In the genomic region with DNA sequence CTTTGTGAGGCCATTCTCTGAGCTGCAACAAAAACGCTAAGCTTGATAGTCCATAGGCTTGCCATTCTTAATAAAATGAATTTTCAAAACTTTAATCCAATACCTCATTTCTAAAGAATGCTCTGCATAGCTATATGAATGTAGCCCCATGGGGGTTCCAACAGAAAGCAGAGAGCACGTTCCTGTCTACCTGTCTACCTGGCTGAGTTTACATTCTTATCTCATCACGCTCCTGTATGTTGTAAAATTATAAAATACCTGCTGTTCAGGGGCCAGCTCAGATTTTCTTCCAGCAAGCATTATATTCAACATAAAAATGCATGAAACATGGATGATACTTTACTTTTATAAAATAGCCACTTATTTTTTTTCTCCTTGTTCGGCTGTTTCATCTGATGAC, we compare ENCODE assay signal across 33 mouse cellular contexts.
"Had no signal": no experiment of that assay in that cellular context is flagged by ENCODE, and none has a peak within 500 bp of the region (broad histone marks: within the 10 kb centered on the region; RNA-seq: fewer than 3 reads in every experiment).

No protein-coding gene starts in this region.

- H3K9me3 ChIP-seq: heart, embryonic 10.5 days; heart, embryonic 12.5 days; heart, embryonic 13.5 days; heart, embryonic 15.5 days; hindbrain, embryonic 10.5 days; hindbrain, embryonic 12.5 days; hindbrain, embryonic 13.5 days; hindbrain, embryonic 15.5 days; kidney, embryonic 15.5 days had no signal

- H3K27ac ChIP-seq: heart, adult 2 months; heart, embryonic 10.5 days; heart, embryonic 13.5 days; heart, embryonic 15.5 days; hindbrain, embryonic 10.5 days; hindbrain, embryonic 12.5 days; hindbrain, embryonic 13.5 days; hindbrain, embryonic 14.5 days; hindbrain, embryonic 15.5 days; hindbrain, postnatal 0 days; kidney, embryonic 15.5 days; kidney, postnatal 0 days; layer of hippocampus, adult 2 months had no signal

- H3K27me3 ChIP-seq: heart, embryonic 12.5 days; heart, embryonic 13.5 days; heart, embryonic 15.5 days; hindbrain, embryonic 12.5 days; hindbrain, embryonic 13.5 days; hindbrain, embryonic 15.5 days; kidney, embryonic 15.5 days had no signal

- H3K4me3 ChIP-seq: heart, adult 2 months; heart, embryonic 10.5 days; heart, embryonic 12.5 days; heart, embryonic 13.5 days; heart, embryonic 15.5 days; hindbrain, embryonic 10.5 days; hindbrain, embryonic 12.5 days; hindbrain, embryonic 13.5 days; hindbrain, embryonic 15.5 days; kidney, embryonic 15.5 days; layer of hippocampus, adult 2 months had no signal

- DNase-seq: heart, adult 2 months; heart, postnatal 10 days; heart, postnatal 14 days; heart, postnatal 36 days; heart, postnatal 4 days; kidney, adult 11 months; kidney, adult 18-20 months; kidney, adult 2 months; kidney, adult 8-10 months; kidney, adult 9 months; kidney, postnatal 10 days; kidney, postnatal 14 days; kidney, postnatal 25 days; kidney, postnatal 36 days; kidney, postnatal 4 days; layer of hippocampus, adult 9-11 months; layer of hippocampus, postnatal 36 days had no signal

- ATAC-seq: hindbrain, embryonic 16.5 days; hindbrain, postnatal 0 days; inflammation-experienced regulatory T-cells, adult 6 months had no signal

- H3K36me3 ChIP-seq: heart, embryonic 10.5 days; heart, embryonic 12.5 days; heart, embryonic 13.5 days; heart, embryonic 15.5 days; hindbrain, embryonic 10.5 days; hindbrain, embryonic 12.5 days; hindbrain, embryonic 13.5 days; hindbrain, embryonic 15.5 days; kidney, embryonic 15.5 days had no signal

- H3K9ac ChIP-seq: heart, embryonic 12.5 days; heart, embryonic 13.5 days; heart, embryonic 15.5 days; hindbrain, embryonic 12.5 days; hindbrain, embryonic 13.5 days; hindbrain, embryonic 14.5 days; hindbrain, embryonic 15.5 days; kidney, embryonic 15.5 days had no signal

- H3K4me2 ChIP-seq: heart, embryonic 11.5 days; heart, embryonic 12.5 days; heart, embryonic 13.5 days; heart, embryonic 15.5 days; hindbrain, embryonic 12.5 days; hindbrain, embryonic 13.5 days; hindbrain, embryonic 14.5 days; hindbrain, embryonic 15.5 days; kidney, embryonic 15.5 days had no signal

- H3K4me1 ChIP-seq: heart, embryonic 10.5 days; heart, embryonic 12.5 days; heart, embryonic 13.5 days; heart, embryonic 15.5 days; hindbrain, embryonic 10.5 days; hindbrain, embryonic 12.5 days; hindbrain, embryonic 13.5 days; hindbrain, embryonic 15.5 days; kidney, embryonic 15.5 days had no signal
